Comparison of ENCODE assay signal across 8 mouse cellular contexts in the genomic region with DNA sequence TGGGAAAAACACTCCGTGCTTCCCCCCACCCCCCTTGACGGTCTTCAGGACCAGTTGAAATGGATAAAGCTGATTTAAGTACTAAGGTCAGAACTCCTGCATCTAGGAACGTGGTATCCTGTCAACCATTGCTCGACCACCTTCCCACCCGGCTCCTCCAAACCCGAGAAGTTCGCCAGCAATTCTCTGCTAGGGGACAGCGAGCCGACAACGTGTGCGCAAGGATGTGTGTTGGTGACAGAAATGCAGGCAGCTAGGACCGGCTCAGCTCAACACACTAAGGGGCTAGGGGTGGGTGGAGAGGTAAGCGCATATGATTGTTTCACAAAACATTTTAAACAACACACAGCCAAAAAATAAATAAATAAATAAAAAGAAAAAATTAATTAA. TPM values are rescaled to one million over a fixed set of nuclear protein-coding genes. Genes with fewer than 3 reads are reported as not detected.
A peak's percentile ranks its signal among the peaks of the same experiment; 100 is the strongest.
DNase-seq lines count a peak whose midpoint lies in the region; ATAC-seq lines count a peak whose summit lies in the region.

No protein-coding gene starts in this region.

- peak overlapping the region; percentile 98 to 100 for H3K27ac ChIP-seq in heart, embryonic 14.5 days (replicated peaks in 1 of 2; ENCODE audit: control insufficient read depth in 1 of 2, insufficient read depth in 1 of 2, low read depth in 2 of 2, low read length in 2 of 2)
- peak overlapping the region; percentile 98 for H3K27ac ChIP-seq in lung, embryonic 16.5 days (ENCODE audit: low read length)

- DNase-seq in 3134 (ENCODE audit: extremely low read depth, insufficient read length, low spot score), result peak; percentile 50
- DNase-seq in ES-CJ7 (ENCODE audit: low read depth, low spot score), result peak; percentile 43
- peak; percentile 65 for DNase-seq in embryo, embryonic 10.5 days (ENCODE audit: low spot score)
- peak; percentile 52 to 67 for DNase-seq in kidney, postnatal 4 days
- DNase-seq in right cerebral cortex, postnatal 10 days (ENCODE audit: low spot score in 2 of 2), result peak; percentile 70 to 71

- WGBS in heart, embryonic 14.5 days, result under 1% methylated on average over 13 of the region's 13 CpGs
- WGBS in lung, embryonic 16.5 days, result 0% methylated on average over 13 of the region's 13 CpGs

- peak overlapping the region; percentile 80 for H3K4me2 ChIP-seq in heart, embryonic 14.5 days (ENCODE audit: low read length)
- peak overlapping the region; percentile 84 for H3K4me2 ChIP-seq in lung, embryonic 16.5 days (ENCODE audit: low read depth, low read length)

- peak overlapping the region; percentile 92 for H3K9ac ChIP-seq in heart, embryonic 14.5 days (ENCODE audit: low read length)
- H3K9ac ChIP-seq in lung, embryonic 16.5 days (ENCODE audit: low read length), result peak overlapping the region; percentile 83

- H3K4me3 ChIP-seq in heart, embryonic 14.5 days (ENCODE audit: control insufficient read depth in 1 of 2, insufficient read depth in 1 of 2, low read depth in 1 of 2, low read length in 2 of 2), result peak overlapping the region; percentile 67 to 85
- peak overlapping the region; percentile 82 for H3K4me3 ChIP-seq in lung, embryonic 16.5 days (ENCODE audit: low read length)

- no peaks in the 10 kb centered on the region for H3K36me3 ChIP-seq in heart, embryonic 14.5 days (ENCODE audit: control insufficient read depth, insufficient read depth, low read length)
- no peaks in the 10 kb centered on the region for H3K36me3 ChIP-seq in lung, embryonic 16.5 days (ENCODE audit: control insufficient read depth, insufficient read depth, low read length)

- H3K4me1 ChIP-seq in heart, embryonic 14.5 days (ENCODE audit: control insufficient read depth in 2 of 2, insufficient read depth in 2 of 2, low read length in 2 of 2), result peaks cover 10 to 22% of the 10 kb centered on the region in 2 experiments
- H3K4me1 ChIP-seq in lung, embryonic 16.5 days (replicated peaks; ENCODE audit: control insufficient read depth, insufficient read depth, low read length), result peaks cover 17% of the 10 kb centered on the region

- H3K9me3 ChIP-seq in heart, embryonic 14.5 days (ENCODE audit: control insufficient read depth, low read length), result no peaks in the 10 kb centered on the region
- no peaks in the 10 kb centered on the region for H3K9me3 ChIP-seq in lung, embryonic 16.5 days (ENCODE audit: control insufficient read depth, low read length)

- no peaks in the 10 kb centered on the region for H3K27me3 ChIP-seq in heart, embryonic 14.5 days (ENCODE audit: control insufficient read depth, insufficient read depth, low read length)
- no peaks in the 10 kb centered on the region for H3K27me3 ChIP-seq in lung, embryonic 16.5 days (ENCODE audit: control insufficient read depth, insufficient read depth, low read depth, low read length)

- no peak for ATAC-seq in heart, embryonic 14.5 days (ENCODE audit: insufficient number of reproducible peaks, insufficient read depth, low FRiP score, low read depth)
- no peak for ATAC-seq in lung, embryonic 16.5 days (ENCODE audit: low read depth)
- ATAC-seq in megakaryocyte-erythroid progenitor cell, adult 5-6 weeks (replicated peaks; ENCODE audit: low FRiP score, low TSS enrichment, poor library complexity, severe bottlenecking), result no peak

RNA-seq across cellular contexts. Expression of a gene that starts 1.7 kb away (rescaled TPM):
- polyA plus RNA-seq in heart, embryonic 14.5 days (2014; fragmentation: Nextera tagmentation; extraction: Ambion mirVana), result 13.0 and 15.6 TPM in 2 replicates
- polyA plus RNA-seq in lung, embryonic 16.5 days (2015; fragmentation: Nextera tagmentation; extraction: Ambion mirVana), result 25.6 and 25.8 TPM in 2 replicates
- 3.7 and 5.1 TPM in 2 replicates for total RNA-seq in megakaryocyte-erythroid progenitor cell, adult 5-6 weeks (2014; fragmentation: Nextera tagmentation)
- 3.0 and 3.7 TPM in 2 replicates for total RNA-seq in megakaryocyte-erythroid progenitor cell, adult 5-6 weeks (2017)
